Mouse (Mus musculus) MEL-GATA-1-ER (cell line): Measurements from ENCODE around the gene Zfp668.
"Not testable (repeated sequence)": the region's sequence is repeated elsewhere in the genome, so short reads cannot be mapped to it uniquely, and the experiment has no call there.

Source experiments
- DNase-seq: peaks from one replicate; pipeline ENCODE4 v3.0.0-alpha.2; 2012; ENCODE audit warnings: low read depth; ENCODE audit errors: extremely low read depth

Gene Zfp668

GRCm38 (mm10) chr7:127842001-127842718 lies 34.5 kb downstream of the Zfp668 start:
- DNase-seq = peak; percentile 56

- DNase-seq = peak; percentile 91
Observed at GRCm38 (mm10) chr7:127841340-127842000, 35.2 kb downstream of the Zfp668 start.

GRCm38 (mm10) chr7:127840886-127841285 lies 35.7 kb downstream of the Zfp668 start:
- no peak for DNase-seq

GRCm38 (mm10) chr7:127840031-127840430 lies 36.6 kb downstream of the Zfp668 start:
- DNase-seq = not testable (repeated sequence)

- not testable (repeated sequence) for DNase-seq
Observed at GRCm38 (mm10) chr7:127837878-127838277, 38.8 kb downstream of the Zfp668 start.

- DNase-seq = no peak
Observed at GRCm38 (mm10) chr7:127837473-127837872, 39.2 kb downstream of the Zfp668 start.

- DNase-seq = no peak
Observed at GRCm38 (mm10) chr7:127835550-127835949, 41.1 kb downstream of the Zfp668 start.

GRCm38 (mm10) chr7:127824176-127824871 lies 52.3 kb downstream of the Zfp668 start, which contains the start of the genes Stx4a and Stx1b:
Gene Stx4a (plus strand): TSS chr7:127824294.
Gene Stx1b (minus strand): TSS chr7:127824549.
- no peak for DNase-seq

- no peak for DNase-seq
Observed at GRCm38 (mm10) chr7:127823236-127824171, 53.1 kb downstream of the Zfp668 start.

GRCm38 (mm10) chr7:127822494-127822893 lies 54.1 kb downstream of the Zfp668 start:
- DNase-seq = no peak

GRCm38 (mm10) chr7:127820836-127821509 lies 55.7 kb downstream of the Zfp668 start:
- DNase-seq = no peak

GRCm38 (mm10) chr7:127817776-127818175 lies 58.9 kb downstream of the Zfp668 start:
- DNase-seq = no peak

GRCm38 (mm10) chr7:127817053-127817452 lies 59.6 kb downstream of the Zfp668 start:
- no peak for DNase-seq

GRCm38 (mm10) chr7:127815954-127816821 lies 60.4 kb downstream of the Zfp668 start:
- DNase-seq = no peak

- DNase-seq = no peak
Observed at GRCm38 (mm10) chr7:127815116-127815665, 61.4 kb downstream of the Zfp668 start.

- no peak for DNase-seq
Observed at GRCm38 (mm10) chr7:127814241-127814921, 62.2 kb downstream of the Zfp668 start.

GRCm38 (mm10) chr7:127813821-127814220 lies 62.8 kb downstream of the Zfp668 start:
- no peak for DNase-seq
